In the genomic region with DNA sequence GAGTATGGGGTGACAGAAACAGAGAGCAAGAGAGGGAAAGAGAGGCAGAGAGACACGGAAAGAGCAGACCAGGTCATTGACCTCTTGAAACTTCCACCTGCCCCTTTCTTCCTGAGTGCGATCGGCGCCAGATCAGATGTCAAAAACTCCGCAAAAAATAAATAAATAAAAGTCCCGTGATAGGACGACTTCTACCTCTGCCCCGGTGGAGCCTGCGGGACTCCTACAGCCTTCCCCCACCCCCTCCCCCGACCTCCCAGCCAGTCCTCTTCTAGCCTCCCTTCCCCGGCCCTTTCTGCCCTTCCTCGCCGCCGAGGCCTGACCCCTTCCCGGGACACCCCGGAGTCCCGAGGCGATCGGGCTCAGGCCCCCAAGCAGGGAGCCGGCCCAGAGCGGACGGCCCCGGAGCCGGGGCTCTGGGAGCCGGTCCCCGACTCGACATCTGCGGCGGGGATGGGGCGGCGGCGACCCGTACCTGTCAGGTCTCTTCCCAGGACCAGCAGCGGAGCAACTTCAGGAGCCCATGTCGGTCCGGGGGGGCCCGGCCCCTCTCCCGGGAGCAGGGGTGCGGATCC, we compare ENCODE assay signal across 8 mouse cellular contexts. TPM values are rescaled to one million over a fixed set of nuclear protein-coding genes. Genes with fewer than 3 reads are reported as not detected.
DNase-seq lines count a peak whose midpoint lies in the region; ATAC-seq and TF ChIP-seq lines count a peak whose summit lies in the region.

No protein-coding gene starts in this region.

- peak overlapping the region; percentile 76 for H3K4me2 ChIP-seq in embryonic facial prominence, embryonic 15.5 days (replicated peaks)

- H3K36me3 ChIP-seq in heart, embryonic 10.5 days, result 0 out of 2 replicates have a peak, but pooled peaks cover 4% of the 10 kb centered on the region
- peaks cover 23% of the 10 kb centered on the region for H3K36me3 ChIP-seq in E14TG2a.4 (ENCODE audit: insufficient read depth, low read length)
- no peaks in the 10 kb centered on the region for H3K36me3 ChIP-seq in embryonic facial prominence, embryonic 15.5 days
- H3K36me3 ChIP-seq in small intestine, adult 2 months (ENCODE audit: control insufficient read depth, insufficient read depth, low read length), result no peaks in the 10 kb centered on the region

- 2% methylated on average over 39 of the region's 39 CpGs for WGBS in heart, embryonic 10.5 days
- under 1% methylated on average over 38 of the region's 39 CpGs for WGBS in embryonic facial prominence, embryonic 15.5 days
- WGBS in small intestine, adult 2 months, result under 1% methylated on average over 39 of the region's 39 CpGs

- intact Hi-C loops in heart, postnatal 25 days (cut with DNase I), result no loop called here

- ATAC-seq in embryonic facial prominence, embryonic 15.5 days (ENCODE audit: insufficient number of reproducible peaks, low FRiP score, low TSS enrichment, low read depth), result peak; percentile 4; the same call in 1 of the 2 replicates

- H3K27me3 ChIP-seq in heart, embryonic 10.5 days (ENCODE audit: insufficient read depth, poor library complexity, severe bottlenecking), result 0 out of 2 replicates have a peak, but pooled peaks cover 5% of the 10 kb centered on the region
- no peaks in the 10 kb centered on the region for H3K27me3 ChIP-seq in E14TG2a.4 (ENCODE audit: insufficient read depth, low read length)
- no peaks in the 10 kb centered on the region for H3K27me3 ChIP-seq in embryonic facial prominence, embryonic 15.5 days
- H3K27me3 ChIP-seq in small intestine, adult 2 months (ENCODE audit: control insufficient read depth, insufficient read depth, low read length), result no peaks in the 10 kb centered on the region

- peak overlapping the region; percentile 92 for H3K27ac ChIP-seq in heart, embryonic 10.5 days
- H3K27ac ChIP-seq in embryonic facial prominence, embryonic 15.5 days (replicated peaks), result peak overlapping the region; percentile 78
- peak overlapping the region; percentile 42 for H3K27ac ChIP-seq in small intestine, adult 2 months (ENCODE audit: insufficient read depth, low read depth, low read length)

- TF ChIP-seq CTCF in E14TG2a.4 (conservative IDR thresholded peaks at IDR 0.05; ENCODE audit: low read length), result no peak
- TF ChIP-seq CTCF in small intestine, adult 2 months (IDR thresholded peaks at IDR 0.05; ENCODE audit: extremely low read depth, insufficient read length, insufficient replicate concordance, low read depth, low read length), result no peak

- H3K9ac ChIP-seq in embryonic facial prominence, embryonic 15.5 days, result peak overlapping the region; percentile 90

- no peak for DNase-seq in heart, embryonic 10.5 days (ENCODE audit: low spot score)
- no peak for DNase-seq in heart, postnatal 25 days (ENCODE audit: low spot score)
- peak; percentile 49 for DNase-seq in liver
- DNase-seq in layer of hippocampus, postnatal 14 days (ENCODE audit: low spot score in 2 of 2), result no peak
- no peak for DNase-seq in layer of hippocampus, postnatal 36 days

- H3K9me3 ChIP-seq in heart, embryonic 10.5 days, result no peaks in the 10 kb centered on the region
- H3K9me3 ChIP-seq in E14TG2a.4 (ENCODE audit: low read length), result no peaks in the 10 kb centered on the region
- H3K9me3 ChIP-seq in embryonic facial prominence, embryonic 15.5 days (replicated peaks), result no peaks in the 10 kb centered on the region

- H3K4me3 ChIP-seq in heart, embryonic 10.5 days, result peak overlapping the region; percentile 90
- H3K4me3 ChIP-seq in E14TG2a.4 (replicated peaks; ENCODE audit: low read length), result peak overlapping the region; percentile 90
- peak overlapping the region; percentile 93 for H3K4me3 ChIP-seq in embryonic facial prominence, embryonic 15.5 days (replicated peaks)
- peak overlapping the region; percentile 87 for H3K4me3 ChIP-seq in small intestine, adult 2 months (ENCODE audit: low read depth, low read length)

- TF ChIP-seq POLR2A in small intestine, adult 2 months (IDR thresholded peaks at IDR 0.05; ENCODE audit: low read depth, low read length), result no peak

- peaks cover 10% of the 10 kb centered on the region for H3K4me1 ChIP-seq in heart, embryonic 10.5 days
- H3K4me1 ChIP-seq in E14TG2a.4 (replicated peaks; ENCODE audit: low read depth, low read length), result peaks cover 38% of the 10 kb centered on the region
- peaks cover 11% of the 10 kb centered on the region for H3K4me1 ChIP-seq in embryonic facial prominence, embryonic 15.5 days
- peaks cover 4% of the 10 kb centered on the region for H3K4me1 ChIP-seq in small intestine, adult 2 months (ENCODE audit: control insufficient read depth, insufficient read depth, insufficient read length, low read length)

RNA-seq across cellular contexts. Expression of a gene that starts 14.7 kb away (rescaled TPM):
- 13.4 and 14.2 TPM in 2 replicates for polyA plus RNA-seq in heart, embryonic 10.5 days (2016; fragmentation: Nextera tagmentation; extraction: Ambion mirVana)
- 10 to 100 TPM; 81.2 to 82.7 TPM for total RNA-seq in heart, postnatal 25 days (2021)
- polyA plus RNA-seq in embryonic facial prominence, embryonic 15.5 days (2015; fragmentation: Nextera tagmentation; extraction: Ambion mirVana), result 17.0 and 17.2 TPM in 2 replicates
- 49.3 and 90.5 TPM in 2 replicates for polyA plus RNA-seq in small intestine, adult 2 months (2012; rRNA removed)
- total RNA-seq in layer of hippocampus, postnatal 14 days (2021), result 10 to 100 TPM; 67.8 to 68.9 TPM
- total RNA-seq in layer of hippocampus, postnatal 36 days (2021), result 10 to 100 TPM; 78.5 to 78.9 TPM

RNA-seq across cellular contexts. Expression of a gene that starts 30.9 kb away (rescaled TPM):
- polyA plus RNA-seq in heart, embryonic 10.5 days (2016; fragmentation: Nextera tagmentation; extraction: Ambion mirVana), result 7.6 and 8.2 TPM in 2 replicates
- 10 to 100 TPM; 16.3 to 20.0 TPM for total RNA-seq in heart, postnatal 25 days (2021)
- 11.0 and 11.2 TPM in 2 replicates for polyA plus RNA-seq in embryonic facial prominence, embryonic 15.5 days (2015; fragmentation: Nextera tagmentation; extraction: Ambion mirVana)
- 35.4 and 46.3 TPM in 2 replicates for polyA plus RNA-seq in small intestine, adult 2 months (2012; rRNA removed)
- total RNA-seq in layer of hippocampus, postnatal 14 days (2021), result 10 to 100 TPM; 60.0 to 62.8 TPM
- 10 to 100 TPM; 60.1 to 63.9 TPM for total RNA-seq in layer of hippocampus, postnatal 36 days (2021)

Comparison
In these comparisons a context has a peak if more than half of its experiments do, and no peak if none do; other contexts are left out.
1. H3K27ac ChIP-seq: peak in every context shown above with its lines; median percentile 92 in heart, embryonic 10.5 days; 78 in embryonic facial prominence, embryonic 15.5 days; 42 in small intestine, adult 2 months.